Mouse (Mus musculus) midbrain, embryonic 12.5 days (tissue): ENCODE results near the gene Cstl1. TPM values are rescaled to one million over a fixed set of nuclear protein-coding genes. Genes with fewer than 3 reads are reported as not detected.
A peak's percentile ranks its signal among the peaks of the same experiment; 100 is the strongest.
"Not testable (repeated sequence)": the region's sequence is repeated elsewhere in the genome, so short reads cannot be mapped to it uniquely, and the experiment has no call there.

Experiments
- ATAC-seq: fragments of 200-750 bp; cut with Nextera tagmentation; 2 replicates; pipeline ENCODE4 v1.8.0; 2017; ENCODE audit warnings: low read depth, moderate TSS enrichment, moderate library complexity; ENCODE audit not compliant: low FRiP score
- H3K27ac ChIP-seq: fragments of 300-500 bp; sonication (generic); replicated peaks from 2 replicates; pipeline ENCODE4 v1.5.1; 2016; ENCODE audit warnings: mild to moderate bottlenecking
- H3K27me3 ChIP-seq: fragments of 300-500 bp; sonication (generic); 2 replicates; pipeline ENCODE4 v1.6.1; 2016; ENCODE audit warnings: mild to moderate bottlenecking
- H3K36me3 ChIP-seq: fragments of 300-500 bp; sonication (generic); 2 replicates; pipeline ENCODE4 v1.6.1; 2016
- H3K4me1 ChIP-seq: fragments of 300-500 bp; sonication (generic); 2 replicates; pipeline ENCODE4 v1.6.1; 2016
- H3K4me2 ChIP-seq: fragments of 300-500 bp; sonication (generic); replicated peaks from 2 replicates; pipeline ENCODE4 v1.6.1; 2016; ENCODE audit warnings: mild to moderate bottlenecking, moderate library complexity
- H3K4me3 ChIP-seq: fragments of 300-500 bp; sonication (generic); 2 replicates; pipeline ENCODE4 v1.5.1; 2016; ENCODE audit warnings: mild to moderate bottlenecking
- H3K9ac ChIP-seq: fragments of 300-500 bp; sonication (generic); replicated peaks from 2 replicates; pipeline ENCODE4 v1.6.1; 2016; ENCODE audit warnings: mild to moderate bottlenecking, moderate library complexity
- H3K9me3 ChIP-seq: fragments of 300-500 bp; sonication (generic); 2 replicates; pipeline ENCODE4 v1.6.1; 2016; ENCODE audit warnings: mild to moderate bottlenecking
- WGBS: fragments of 180-500 bp; shearing (Covaris S2); methylation state at CpG from one replicate; pipeline ENCODE4 v1.1.7; 2016; 5-methylcytosine and 5-hydroxymethylcytosine counted together
- polyA plus RNA-seq: library from polyadenylated mRNA; unstranded; fragments of >200 nt; fragmentation: Nextera tagmentation; extraction: Ambion mirVana; gene quantifications from 2 replicates; pipeline ENCODE4 v1.2.1, GENCODE M21; 2016

Gene Cstl1
- polyA plus RNA-seq, 1 experiment from 2014 or later: not detected

GRCm38 (mm10) chr2:148751893-148752813 is 2.0 kb downstream of the Cstl1 start:
- H3K4me3 ChIP-seq: peak overlapping the region; percentile 32

DNA sequence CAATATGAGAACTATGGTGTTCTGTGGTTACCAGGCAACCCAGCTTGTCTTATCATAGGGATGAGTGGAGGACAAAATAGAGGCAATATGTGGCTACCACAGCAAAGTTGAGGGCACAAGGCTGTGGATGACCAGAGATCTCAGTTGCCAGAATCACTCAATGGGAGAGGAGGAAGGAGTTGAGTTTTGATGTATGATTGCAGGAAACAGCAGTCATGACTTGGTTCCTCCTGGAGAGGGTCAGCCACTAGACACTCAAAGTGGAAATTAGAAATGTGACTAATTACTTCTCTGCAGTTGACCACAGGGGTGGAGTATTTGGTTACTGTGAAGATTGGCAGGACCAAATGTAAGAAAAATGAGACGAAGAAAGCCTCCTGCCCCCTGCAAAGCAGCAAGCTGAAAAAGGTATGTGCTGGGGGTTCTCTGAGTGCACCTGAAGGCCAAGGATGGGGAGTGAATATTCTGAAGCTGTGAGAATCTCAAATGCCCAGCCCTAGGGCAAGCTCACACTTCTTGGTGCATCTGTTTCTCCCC is 4.2 kb downstream of the Cstl1 start:
- Histone ChIP-seq H3K4me1 (no peaks in the 10 kb centered on the region), H3K36me3 (no peaks in the 10 kb centered on the region), H3K4me2 (no peak overlapping the region), H3K27ac (no peak overlapping the region), H3K9me3 (no peaks in the 10 kb centered on the region), H3K9ac (no peak overlapping the region), H3K27me3 (no peaks in the 10 kb centered on the region), H3K4me3 (no peak overlapping the region)
- 85% methylated on average over 1 of the region's 1 CpGs for WGBS
- ATAC-seq: no peak

More at GRCm38 (mm10) chr2:148751893-148752813, 2.0 kb downstream of the Cstl1 start:
- no peaks in the 10 kb centered on the region for H3K9me3 ChIP-seq
- H3K9ac ChIP-seq: no peak overlapping the region
- H3K4me1 ChIP-seq: no peaks in the 10 kb centered on the region
- peak overlapping the region; percentile 53 for H3K4me2 ChIP-seq
- WGBS: 18% methylated on average over 15 of the region's 15 CpGs
- H3K27me3 ChIP-seq: no peaks in the 10 kb centered on the region
- ATAC-seq: peak; percentile 78
- no peaks in the 10 kb centered on the region for H3K36me3 ChIP-seq
- no peak overlapping the region for H3K27ac ChIP-seq

- Histone ChIP-seq H3K27ac (no peak overlapping the region), H3K9ac (no peak overlapping the region), H3K4me1 (no peaks in the 10 kb centered on the region), H3K36me3 (no peaks in the 10 kb centered on the region), H3K9me3 (no peaks in the 10 kb centered on the region), H3K27me3 (no peaks in the 10 kb centered on the region), H3K4me2 (no peak overlapping the region), H3K4me3 (no peak overlapping the region)
- WGBS: 90% methylated on average over 1 of the region's 1 CpGs
- no peak for ATAC-seq
Observed at GRCm38 (mm10) chr2:148763648-148764388, 13.7 kb downstream of the Cstl1 start.

DNA sequence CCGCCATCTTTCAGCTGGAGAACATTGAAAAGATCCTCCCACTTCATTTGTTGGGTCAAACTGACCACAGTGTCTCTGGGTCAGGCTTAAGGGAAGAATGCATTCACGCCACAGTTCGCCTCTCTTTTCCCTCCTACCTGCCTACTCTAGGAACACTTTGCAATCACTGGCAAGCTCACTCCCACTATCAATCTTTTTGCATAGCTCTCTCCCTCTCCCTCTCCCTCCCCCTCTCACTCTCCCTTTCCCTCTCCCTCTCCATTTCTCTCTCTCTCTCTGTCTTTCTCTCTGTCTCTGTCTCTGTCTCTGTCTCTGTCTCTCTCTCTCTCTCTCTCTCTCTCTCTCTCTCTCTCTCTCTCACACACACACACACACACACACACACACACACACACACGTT is 21.2 kb downstream of the Cstl1 start, which contains the start of gene Cst11:
Gene Cst11, minus strand, starts transcription at position 101 of the 400 bp plus-strand sequence.
- 85% methylated on average over 4 of the region's 4 CpGs for WGBS
- H3K27me3 ChIP-seq, H3K4me2 ChIP-seq, H3K9me3 ChIP-seq, H3K27ac ChIP-seq, H3K4me3 ChIP-seq, H3K4me1 ChIP-seq, H3K9ac ChIP-seq, ATAC-seq, H3K36me3 ChIP-seq: not testable (repeated sequence)

- no peak within 1 kb of the TSS for H3K27ac ChIP-seq
- no peaks in the 10 kb centered on the region for H3K9me3 ChIP-seq
- no peak within 1 kb of the TSS for H3K9ac ChIP-seq
- H3K4me1 ChIP-seq: no peaks in the 10 kb centered on the region
- 0 out of 2 replicates have a peak, but pooled peaks have one; percentile 23 for ATAC-seq
- H3K4me3 ChIP-seq: no peak within 1 kb of the TSS
- H3K4me2 ChIP-seq: no peak within 1 kb of the TSS
- WGBS: 10% methylated on average over 1 of the region's 1 CpGs
- H3K36me3 ChIP-seq: no peaks in the 10 kb centered on the region
- no peaks in the 10 kb centered on the region for H3K27me3 ChIP-seq
Observed at GRCm38 (mm10) chr2:148781709-148782108, 31.6 kb downstream of the Cstl1 start, which contains the start of gene 8030411F24Rik. 8030411F24Rik (plus strand) TSS chr2:148782009.

DNA sequence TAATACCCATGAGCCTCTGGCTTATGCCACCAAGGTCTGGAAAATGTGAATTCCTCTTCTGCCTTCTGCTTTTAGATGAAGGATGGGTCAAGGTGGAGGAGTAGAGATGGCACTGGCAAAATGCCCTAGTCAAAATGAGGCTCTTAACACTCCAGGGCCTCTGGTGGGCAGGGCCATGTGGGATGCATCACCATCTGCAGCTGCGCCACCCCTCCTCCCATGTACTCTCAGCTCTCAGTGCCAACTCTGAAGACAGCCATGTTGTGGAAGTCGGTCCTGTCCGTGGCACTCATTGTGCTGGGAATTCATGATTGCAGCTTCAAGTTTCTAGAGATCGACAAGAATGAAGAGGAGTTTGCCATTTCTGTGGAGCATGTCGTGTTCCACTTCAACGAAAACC is 39.0 kb downstream of the Cstl1 start, which contains the start of gene Cst12:
Gene Cst12, plus strand, starts transcription at position 220 of the 400 bp plus-strand sequence.
- H3K27ac ChIP-seq: no peak within 1 kb of the TSS
- no peak for ATAC-seq
- no peak within 1 kb of the TSS for H3K9ac ChIP-seq

DNA sequence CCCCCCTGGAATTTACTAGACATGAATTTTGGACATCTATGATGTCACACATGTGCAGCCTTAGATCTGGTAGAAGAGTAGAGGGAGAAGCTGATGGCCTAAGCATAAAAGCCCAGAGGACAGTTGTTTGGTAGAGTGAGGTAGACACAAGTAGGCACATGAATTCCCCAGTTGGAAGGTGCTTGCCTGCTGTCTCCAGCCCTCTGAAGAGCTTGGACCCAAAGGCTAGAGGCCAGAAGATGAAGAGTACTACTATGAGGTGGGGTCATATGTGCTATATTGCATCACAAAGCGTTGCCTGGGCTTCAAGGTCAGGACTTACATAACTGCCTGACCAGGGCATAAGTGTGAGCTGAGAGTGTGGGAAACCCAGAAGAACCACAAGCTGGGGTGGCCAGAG is 48.3 kb downstream of the Cstl1 start, which contains the start of gene Cst8:
Gene Cst8, plus strand, starts transcription at position 301 of the 400 bp plus-strand sequence.
- H3K4me1 ChIP-seq: no peaks in the 10 kb centered on the region
- no peak within 1 kb of the TSS for H3K4me3 ChIP-seq
- H3K9ac ChIP-seq: no peak within 1 kb of the TSS
- no peaks in the 10 kb centered on the region for H3K9me3 ChIP-seq
- H3K4me2 ChIP-seq: no peak within 1 kb of the TSS
- H3K27me3 ChIP-seq: no peaks in the 10 kb centered on the region
- H3K36me3 ChIP-seq: no peaks in the 10 kb centered on the region
- ATAC-seq: no peak
- no peak within 1 kb of the TSS for H3K27ac ChIP-seq
- 93% methylated on average over 1 of the region's 1 CpGs for WGBS

More for the DNA sequence above, 39.0 kb downstream of the Cstl1 start, which contains the start of gene Cst12:
- no peaks in the 10 kb centered on the region for H3K27me3 ChIP-seq
- H3K4me3 ChIP-seq: no peak within 1 kb of the TSS
- no peaks in the 10 kb centered on the region for H3K36me3 ChIP-seq
- H3K9me3 ChIP-seq: no peaks in the 10 kb centered on the region
- WGBS: 90% methylated on average over 6 of the region's 6 CpGs
- H3K4me2 ChIP-seq: no peak within 1 kb of the TSS
- H3K4me1 ChIP-seq: no peaks in the 10 kb centered on the region

DNA sequence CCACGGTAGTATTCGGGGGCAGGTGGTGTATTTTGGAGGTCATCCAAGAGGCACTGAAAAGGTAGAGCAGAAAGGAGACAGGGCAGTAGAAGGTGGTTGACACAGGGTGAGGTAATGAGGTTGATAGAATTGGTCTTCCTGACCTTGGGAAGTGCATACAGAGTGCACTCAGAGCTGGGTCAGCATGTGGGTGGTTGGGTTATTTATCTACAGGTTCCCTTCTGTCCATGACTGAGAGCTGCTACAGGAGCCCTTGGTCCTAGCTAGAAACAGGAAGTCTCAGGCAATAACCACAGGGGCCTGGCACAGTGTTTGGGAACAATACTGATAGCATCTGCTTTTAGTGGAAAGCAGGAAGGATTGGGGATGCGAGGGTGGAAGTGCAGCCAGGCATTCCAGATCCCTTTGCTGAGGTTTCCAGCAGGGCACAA is 51.3 kb downstream of the Cstl1 start:
- 76% methylated on average over 3 of the region's 3 CpGs for WGBS
- Histone ChIP-seq H3K27me3 (no peaks in the 10 kb centered on the region), H3K4me3 (no peak overlapping the region), H3K27ac (no peak overlapping the region), H3K9me3 (no peaks in the 10 kb centered on the region), H3K4me2 (no peak overlapping the region), H3K9ac (no peak overlapping the region), H3K36me3 (no peaks in the 10 kb centered on the region), H3K4me1 (no peaks in the 10 kb centered on the region)
- no peak for ATAC-seq

Other genes with a start within 250 kb of the Cstl1 start
- gene Nxt1, start 77.8 kb upstream of the Cstl1 start, polyA plus RNA-seq: 87.3 and 97.9 TPM in 2 replicates
- gene Gzf1, start 69.3 kb upstream of the Cstl1 start, polyA plus RNA-seq: 22.1 and 23.6 TPM in 2 replicates
- 22.9 and 26.6 TPM in 2 replicates for gene Napb, start 17.9 kb upstream of the Cstl1 start, polyA plus RNA-seq
- gene Cst11, start 21.1 kb downstream of the Cstl1 start, polyA plus RNA-seq: not detected in 2 replicates
- gene 8030411F24Rik, start 31.7 kb downstream of the Cstl1 start, polyA plus RNA-seq: not detected in 2 replicates
- gene Cst12, start 39.0 kb downstream of the Cstl1 start, polyA plus RNA-seq: not detected in 2 replicates
- not detected in 2 replicates for gene Cst8, start 48.4 kb downstream of the Cstl1 start, polyA plus RNA-seq
- gene Cst13, start 69.7 kb downstream of the Cstl1 start, polyA plus RNA-seq: not detected in 2 replicates
- not detected in 2 replicates for gene Cst9, start 84.8 kb downstream of the Cstl1 start, polyA plus RNA-seq
- gene 9230104L09Rik, start 114.7 kb downstream of the Cstl1 start, polyA plus RNA-seq: not detected in 2 replicates
- 325 and 355 TPM in 2 replicates for gene Cst3, start 125.3 kb downstream of the Cstl1 start, polyA plus RNA-seq